Mouse (Mus musculus) heart, adult 18-20 months (tissue): Measurements from ENCODE around the gene Rnd3. TPM values are rescaled to one million over a fixed set of nuclear protein-coding genes. Genes with fewer than 3 reads are reported as not detected.

Experiments
- DNase-seq, 2 experiments: peaks; one replicate each; pipeline ENCODE4 v3.0.0; 2021 to 2022; ENCODE audit warnings: mixed read lengths in 1 of 2
- total RNA-seq, 2 experiments: library from RNA; stranded (reverse); gene quantifications; 2 replicates each; pipeline ENCODE4 v1.2.3; 2021

Gene Rnd3
- total RNA-seq, 2 experiments from 2014 or later = 13.8 to 15.9 TPM

- no peak for DNase-seq
Observed at GRCm38 (mm10) chr2:51128090-51128489, 20.8 kb downstream of the Rnd3 start.

DNA sequence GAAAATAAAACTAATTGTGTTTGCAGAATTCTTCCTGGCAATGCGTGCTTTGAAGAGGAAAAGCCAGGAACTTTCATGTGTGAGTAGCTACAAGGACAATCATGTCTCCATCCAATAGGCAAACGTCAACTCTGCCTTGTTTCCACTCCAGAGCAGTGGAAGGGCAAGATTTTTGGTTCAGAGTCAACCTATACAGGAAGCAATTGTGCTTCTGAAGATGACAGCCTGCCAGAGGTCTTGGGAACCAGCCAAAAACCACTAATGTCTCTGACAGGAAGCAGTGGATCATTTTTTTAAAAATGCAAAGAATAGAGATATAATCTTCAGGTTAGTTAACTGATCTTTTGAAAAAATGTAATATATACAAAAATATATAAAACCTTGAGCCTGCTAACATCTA is 38.6 kb downstream of the Rnd3 start:
- peak; percentile 24 to 29 for DNase-seq

DNA sequence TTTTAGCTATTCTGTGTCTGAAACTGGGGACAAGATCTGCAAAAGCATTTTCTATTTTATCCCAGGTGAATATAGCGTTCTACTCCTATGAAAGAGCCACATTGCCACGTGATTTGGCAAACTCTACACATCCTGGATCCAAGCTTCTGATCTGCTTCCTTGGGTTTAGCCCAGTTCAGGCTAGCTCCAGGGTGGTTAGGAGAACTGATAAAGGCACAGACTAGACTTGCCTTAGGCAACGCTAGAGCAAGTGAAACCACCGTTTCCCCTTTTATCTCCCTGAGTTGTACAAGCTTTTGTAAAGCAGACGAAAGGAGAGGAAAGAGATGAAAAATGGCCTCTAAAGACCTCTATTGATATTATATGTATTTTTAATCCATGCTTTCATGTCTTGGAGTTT is 40.3 kb downstream of the Rnd3 start:
- no peak for DNase-seq

DNA sequence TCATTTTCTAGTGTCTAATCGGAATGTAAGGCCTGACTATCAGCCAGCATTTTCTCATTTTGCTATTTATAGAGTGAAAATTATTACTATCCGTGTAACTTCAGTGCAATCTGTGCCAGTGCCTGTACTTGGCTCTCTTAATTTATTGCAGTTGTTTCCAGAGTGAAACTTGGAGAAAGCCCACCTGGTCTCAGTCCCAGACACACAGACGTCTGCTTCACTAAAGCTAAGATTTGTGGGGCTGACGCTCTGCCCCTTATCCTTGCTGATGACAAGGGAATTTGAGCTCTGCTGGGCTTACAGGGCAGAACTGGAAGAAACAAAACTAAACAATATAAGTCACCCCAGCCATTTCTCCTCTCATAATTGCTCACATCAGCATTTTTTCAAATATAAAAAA is 47.7 kb downstream of the Rnd3 start:
- DNase-seq = peak; percentile 51 to 58

GRCm38 (mm10) chr2:51099987-51100386 is 48.9 kb downstream of the Rnd3 start:
- DNase-seq = peak; percentile 44 to 45

GRCm38 (mm10) chr2:51099240-51099639 is 49.7 kb downstream of the Rnd3 start:
- DNase-seq = no peak

GRCm38 (mm10) chr2:51090688-51091087 is 58.2 kb downstream of the Rnd3 start:
- DNase-seq = no peak

DNA sequence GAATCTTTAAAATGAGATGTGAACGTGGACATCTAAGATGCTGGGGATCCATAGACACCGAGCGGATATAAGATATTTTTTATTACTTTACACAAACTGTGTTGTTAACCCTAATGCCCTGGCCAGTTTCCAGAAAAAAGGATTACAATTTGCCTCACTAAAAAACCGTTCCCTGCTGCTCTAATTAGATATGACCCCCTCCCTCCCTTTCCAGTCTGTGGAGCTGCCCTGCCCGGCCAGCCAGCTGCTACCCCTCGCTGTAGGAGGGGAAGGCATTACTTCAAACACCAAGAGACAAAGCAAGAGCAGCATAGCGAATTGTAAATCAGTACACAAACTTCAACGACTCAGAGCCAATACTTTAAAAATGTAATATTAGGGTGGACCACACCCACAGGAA is 58.9 kb downstream of the Rnd3 start:
- no peak for DNase-seq

DNA sequence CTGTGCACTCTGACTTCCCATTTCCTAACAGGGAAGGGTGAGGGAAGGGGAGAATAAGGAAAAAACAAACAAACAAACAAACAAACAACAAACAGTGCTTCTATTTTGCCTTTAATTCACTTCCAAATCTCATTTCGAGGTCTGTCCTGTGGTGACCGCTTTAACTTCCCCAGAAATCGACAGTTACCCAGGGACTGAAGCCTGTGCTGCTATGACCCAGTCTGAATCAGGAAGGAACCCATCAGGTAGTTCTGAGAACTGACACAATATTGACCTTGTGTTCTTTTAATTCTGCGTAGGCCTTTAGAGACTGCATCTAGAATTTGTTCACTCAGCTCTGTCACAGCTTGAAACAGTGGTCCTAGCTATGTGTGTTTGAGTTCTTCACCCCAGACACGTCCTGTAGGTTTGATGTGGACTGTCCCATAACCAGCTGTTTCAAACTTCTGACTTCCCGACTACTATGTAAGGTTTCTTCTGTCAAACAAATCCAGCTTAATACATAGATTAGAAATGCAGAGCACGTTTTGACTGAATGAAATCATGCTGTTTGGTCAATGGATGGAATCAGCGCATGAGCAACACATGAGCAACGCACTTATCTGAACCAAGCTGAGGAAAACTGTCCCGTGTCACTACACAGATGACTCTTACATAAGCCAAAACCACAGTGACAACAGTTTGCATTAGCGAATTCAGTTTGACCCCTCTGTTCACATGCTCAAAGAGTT is 59.9 kb downstream of the Rnd3 start:
- DNase-seq = no peak

GRCm38 (mm10) chr2:51088123-51088453 is 60.8 kb downstream of the Rnd3 start:
- no peak for DNase-seq

- no peak for DNase-seq
Observed at GRCm38 (mm10) chr2:51087307-51088122, 61.4 kb downstream of the Rnd3 start.

- DNase-seq = no peak
Observed at GRCm38 (mm10) chr2:51085155-51085554, 63.8 kb downstream of the Rnd3 start.

DNA sequence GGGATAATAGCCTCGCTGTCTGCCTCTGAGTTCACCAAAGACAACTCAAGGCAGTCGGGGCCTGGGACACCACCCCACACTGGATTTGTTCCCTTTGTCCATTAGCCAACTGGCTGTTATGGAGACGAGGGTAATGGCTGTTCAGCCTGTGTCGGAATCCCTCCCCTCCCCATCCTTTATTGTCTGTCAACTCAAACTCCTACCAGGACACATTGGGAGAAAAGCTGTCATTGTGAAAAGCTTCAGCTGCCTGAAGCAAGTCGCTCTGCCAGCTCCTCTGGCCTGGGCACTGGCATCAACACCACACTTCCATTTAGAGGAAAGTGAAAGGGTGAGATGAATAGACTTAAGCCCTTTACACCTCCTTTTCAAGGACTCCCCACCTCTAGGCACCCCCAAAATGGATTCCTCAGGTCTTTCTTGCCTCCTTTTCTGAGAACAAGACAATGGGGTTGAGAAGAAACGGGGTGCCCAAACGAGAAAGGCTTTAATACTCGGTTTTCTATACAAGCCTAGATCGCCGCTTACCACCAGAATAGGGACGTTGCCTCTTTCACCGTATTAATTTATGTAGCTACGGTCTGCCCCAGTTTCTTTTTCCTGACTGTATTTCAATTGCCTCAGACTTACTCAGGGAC is 66.1 kb downstream of the Rnd3 start:
- DNase-seq = no peak
